Mouse (Mus musculus) kidney, adult 2 months (tissue): ENCODE results near the gene Nlrp10.

Experiments used
- CTCF ChIP-seq: fragments of 200-500 bp; conservative IDR thresholded peaks from 2 replicates; pipeline ENCODE4 v1.5.1; 2011; ENCODE audit warnings: low read depth, mild to moderate bottlenecking, control low read depth, low read length, moderate library complexity, mixed read lengths; ENCODE audit not compliant: insufficient read depth, insufficient read length
- POLR2A ChIP-seq: fragments of 200-500 bp; IDR thresholded peaks from one replicate; pipeline ENCODE4 v1.6.1; 2011; ENCODE audit warnings: low read depth, low read length, control low read depth

- no peak for TF ChIP-seq POLR2A
- TF ChIP-seq CTCF: no peak
These were observed 4.9 kb upstream of the Nlrp10 start for GRCm38 (mm10) chr7:108934836-108935235.
